Mouse (Mus musculus): Measurements from ENCODE around the gene Ahr.

GRCm38 (mm10) chr12:35495195-35495594 is 39.6 kb downstream of the Ahr start:
- TF ChIP-seq CTCF (IDR thresholded peaks at IDR 0.05; ENCODE audit: low read depth, low read length): no peak
- no peak for TF ChIP-seq GATA1 (IDR thresholded peaks at IDR 0.05; ENCODE audit: borderline replicate concordance, low read length)
